Comparison of ENCODE assay signal across 8 mouse cellular contexts in the genomic region with DNA sequence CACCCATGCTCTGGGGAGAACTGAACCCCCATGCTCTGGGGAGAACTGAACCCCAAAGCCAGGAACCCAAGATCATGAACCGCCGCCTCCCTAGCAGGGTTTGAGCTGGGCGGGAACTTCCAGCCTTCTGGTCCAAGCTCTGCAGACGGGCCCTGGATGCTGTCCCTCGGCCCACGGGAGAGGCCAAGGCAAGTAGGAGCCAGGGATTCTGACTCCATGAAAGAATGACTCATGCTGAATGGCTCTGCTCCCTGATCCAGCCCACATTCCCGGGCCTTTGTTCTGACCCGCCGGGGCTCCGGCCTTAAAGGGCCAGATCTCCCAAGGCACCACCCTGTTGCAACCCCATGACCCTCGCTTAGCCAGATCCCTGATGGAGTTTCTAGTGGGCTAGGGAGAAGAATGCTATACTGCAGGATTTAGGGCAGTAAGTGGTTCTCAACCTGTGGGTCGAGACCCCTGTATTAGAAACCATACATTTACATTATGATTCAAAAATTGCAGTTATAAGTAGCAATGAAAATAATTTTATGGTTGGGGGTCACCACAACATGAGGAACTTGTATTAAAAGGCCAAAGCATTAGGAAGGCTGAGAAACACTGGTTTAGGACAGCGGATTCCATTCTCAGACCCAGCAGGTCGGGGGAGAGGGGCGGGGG.
DNase-seq lines count a peak whose midpoint lies in the region; ATAC-seq and TF ChIP-seq lines count a peak whose summit lies in the region.

No protein-coding gene starts in this region.

- TF ChIP-seq CTCF in kidney, postnatal 0 days (IDR thresholded peaks at IDR 0.05; ENCODE audit: low read depth): no peak
- TF ChIP-seq CTCF in lung, embryonic 14.5 days (IDR thresholded peaks at IDR 0.05; ENCODE audit: low read depth): no peak

- peaks cover 36% of the 10 kb centered on the region for H3K27me3 ChIP-seq in embryonic facial prominence, embryonic 10.5 days (replicated peaks; ENCODE audit: low read depth, poor library complexity, severe bottlenecking)
- H3K27me3 ChIP-seq in heart, embryonic 12.5 days (replicated peaks): no peaks in the 10 kb centered on the region
- H3K27me3 ChIP-seq in kidney, postnatal 0 days (ENCODE audit: insufficient read depth, low read length): no peaks in the 10 kb centered on the region
- H3K27me3 ChIP-seq in lung, embryonic 14.5 days (ENCODE audit: insufficient read depth, low read length): no peaks in the 10 kb centered on the region

- H3K36me3 ChIP-seq in embryonic facial prominence, embryonic 10.5 days (replicated peaks): no peaks in the 10 kb centered on the region
- no peaks in the 10 kb centered on the region for H3K36me3 ChIP-seq in heart, embryonic 12.5 days
- H3K36me3 ChIP-seq in kidney, postnatal 0 days (ENCODE audit: insufficient read depth, low read length): no peaks in the 10 kb centered on the region
- no peaks in the 10 kb centered on the region for H3K36me3 ChIP-seq in lung, embryonic 14.5 days (ENCODE audit: insufficient read depth)

- peak overlapping the region; percentile 75 for H3K27ac ChIP-seq in embryonic facial prominence, embryonic 10.5 days (replicated peaks)
- H3K27ac ChIP-seq in heart, embryonic 12.5 days (ENCODE audit: poor library complexity, severe bottlenecking): peak overlapping the region; percentile 58
- no peak overlapping the region for H3K27ac ChIP-seq in kidney, postnatal 0 days
- H3K27ac ChIP-seq in lung, embryonic 14.5 days (ENCODE audit: low read depth): no peak overlapping the region

- ATAC-seq in heart, embryonic 12.5 days (ENCODE audit: insufficient number of reproducible peaks, low FRiP score): no peak; the same call in 1 of the 2 replicates
- ATAC-seq in kidney, postnatal 0 days (replicated peaks; ENCODE audit: low FRiP score, low read depth): no peak
- peak; percentile 12; the same call in 1 of the 2 replicates for ATAC-seq in lung, embryonic 14.5 days (ENCODE audit: insufficient read depth)
- ATAC-seq in megakaryocyte-erythroid progenitor cell, adult 5-6 weeks (replicated peaks; ENCODE audit: low FRiP score, low TSS enrichment, poor library complexity, severe bottlenecking): no peak

- H3K4me2 ChIP-seq in heart, embryonic 12.5 days: peak overlapping the region; percentile 49
- H3K4me2 ChIP-seq in kidney, postnatal 0 days (ENCODE audit: low read length): peak overlapping the region; percentile 16; the same call in 1 of the 2 replicates
- no peak overlapping the region for H3K4me2 ChIP-seq in lung, embryonic 14.5 days

- peak overlapping the region; percentile 37; the same call in 1 of the 2 replicates for H3K9ac ChIP-seq in heart, embryonic 12.5 days
- H3K9ac ChIP-seq in kidney, postnatal 0 days (ENCODE audit: low read depth, low read length): 0 out of 2 replicates have a peak overlapping the region, but pooled peaks have one; percentile 28
- no peak overlapping the region for H3K9ac ChIP-seq in lung, embryonic 14.5 days

- H3K4me3 ChIP-seq in embryonic facial prominence, embryonic 10.5 days: no peak overlapping the region; the same call in 1 of the 2 replicates
- no peak overlapping the region for H3K4me3 ChIP-seq in heart, embryonic 12.5 days
- no peak overlapping the region for H3K4me3 ChIP-seq in kidney, postnatal 0 days (replicated peaks; ENCODE audit: low read depth, low read length)
- no peak overlapping the region for H3K4me3 ChIP-seq in lung, embryonic 14.5 days (ENCODE audit: low read depth, low read length)

- H3K4me1 ChIP-seq in embryonic facial prominence, embryonic 10.5 days: peaks cover 56% of the 10 kb centered on the region
- H3K4me1 ChIP-seq in heart, embryonic 12.5 days (replicated peaks): peaks cover 46% of the 10 kb centered on the region
- peaks cover 6% of the 10 kb centered on the region for H3K4me1 ChIP-seq in kidney, postnatal 0 days (replicated peaks; ENCODE audit: insufficient read depth, low read length)
- H3K4me1 ChIP-seq in lung, embryonic 14.5 days (ENCODE audit: insufficient read depth): peaks cover 10% of the 10 kb centered on the region; the same call in 1 of the 2 replicates

- peak; percentile 39 for DNase-seq in right cerebral cortex, adult 18-20 months
- no peak for DNase-seq in right cerebral cortex, postnatal 25 days
- peak; percentile 56 for DNase-seq in embryonic facial prominence, embryonic 10.5 days (ENCODE audit: low spot score)
- peak; percentile 67 for DNase-seq in kidney, postnatal 0 days (ENCODE audit: low spot score)
- DNase-seq in lung, embryonic 14.5 days: peak; percentile 54
- peak; percentile 84 for DNase-seq in skeletal muscle tissue, adult 2 months (ENCODE audit: low read depth, low spot score)

- H3K9me3 ChIP-seq in embryonic facial prominence, embryonic 10.5 days: no peaks in the 10 kb centered on the region
- no peaks in the 10 kb centered on the region for H3K9me3 ChIP-seq in heart, embryonic 12.5 days (replicated peaks)
- no peaks in the 10 kb centered on the region for H3K9me3 ChIP-seq in kidney, postnatal 0 days (replicated peaks; ENCODE audit: low read length)
- H3K9me3 ChIP-seq in lung, embryonic 14.5 days (ENCODE audit: low read depth, low read length): no peaks in the 10 kb centered on the region

- 18% methylated on average over 15 of the region's 15 CpGs for WGBS in embryonic facial prominence, embryonic 10.5 days
- 21% methylated on average over 14 of the region's 15 CpGs for WGBS in heart, embryonic 12.5 days
- 33% methylated on average over 15 of the region's 15 CpGs for WGBS in kidney, postnatal 0 days
- WGBS in lung, embryonic 14.5 days: 30% methylated on average over 15 of the region's 15 CpGs

Comparison
In these comparisons a context has a peak if more than half of its experiments do, and no peak if none do; other contexts are left out.
1. H3K27ac ChIP-seq: peak in embryonic facial prominence, embryonic 10.5 days (single experiment) and heart, embryonic 12.5 days (single experiment); none in kidney, postnatal 0 days (single experiment) and lung, embryonic 14.5 days (single experiment).